Mouse (Mus musculus) bone marrow macrophage, adult 2 months (primary cell): ENCODE measurements around the gene Nras.

Experiments used
- CTCF ChIP-seq: IDR thresholded peaks from 2 replicates; pipeline ENCODE4 v1.5.1; 2012; ENCODE audit warnings: low read depth, mild to moderate bottlenecking, low read length, moderate library complexity
- POLR2A ChIP-seq: IDR thresholded peaks from 2 replicates; pipeline ENCODE4 v1.6.1; 2012; ENCODE audit warnings: mild to moderate bottlenecking, low read depth, low read length, borderline replicate concordance

DNA sequence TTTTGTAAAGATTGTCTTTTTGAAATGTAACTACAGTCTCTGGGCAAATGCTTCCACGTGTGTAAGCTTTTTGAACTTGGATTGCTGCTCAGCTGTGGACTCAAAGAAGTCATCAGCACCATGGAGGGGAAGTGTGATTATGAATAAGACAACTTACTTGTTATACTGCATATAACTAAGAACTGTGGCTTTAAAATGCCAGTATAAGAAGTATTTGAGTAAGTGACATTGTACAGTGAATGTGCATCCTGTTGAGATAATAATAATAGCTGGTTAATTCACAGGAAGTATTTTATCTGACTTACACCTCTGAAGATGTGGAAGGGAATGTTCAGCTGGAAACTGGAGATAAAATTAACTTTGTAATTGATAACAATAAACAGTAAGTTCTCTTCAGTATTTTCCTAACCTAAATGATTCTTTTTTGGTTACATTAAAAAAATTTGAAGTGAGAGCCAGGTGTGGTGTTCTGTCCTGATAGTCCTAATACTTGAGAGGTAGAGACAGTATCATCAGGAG lies 17.2 kb upstream of the Nras start:
- TF ChIP-seq POLR2A (no peak), CTCF (no peak)
